Mouse (Mus musculus): ENCODE measurements around the gene Adcy9. TPM values are rescaled to one million over a fixed set of nuclear protein-coding genes. Genes with fewer than 3 reads are reported as not detected.
A peak's percentile ranks its signal among the peaks of the same experiment; 100 is the strongest.

Adcy9 gene
- total RNA-seq, 2 experiments from 2014 or later, result 67.3 to 74.0 TPM

- no peak for DNase-seq (ENCODE audit: low spot score in 2 of 2)
These were observed 86.9 kb downstream of the Adcy9 start for GRCm38 (mm10) chr16:4333371-4333770.

GRCm38 (mm10) chr16:4327081-4327480 is 93.2 kb downstream of the Adcy9 start:
- DNase-seq (ENCODE audit: low spot score in 2 of 2), result no peak

- DNase-seq (ENCODE audit: low spot score in 2 of 2), result peak; percentile 41 to 53
These were observed 94.5 kb downstream of the Adcy9 start for GRCm38 (mm10) chr16:4325801-4326200.

GRCm38 (mm10) chr16:4324967-4325366 is 95.3 kb downstream of the Adcy9 start:
- DNase-seq (ENCODE audit: low spot score in 2 of 2), result no peak

GRCm38 (mm10) chr16:4320856-4321255 is 99.4 kb downstream of the Adcy9 start:
- no peak for DNase-seq (ENCODE audit: low spot score in 2 of 2)

- no peak for DNase-seq (ENCODE audit: low spot score in 2 of 2)
These were observed 102.2 kb downstream of the Adcy9 start for GRCm38 (mm10) chr16:4318001-4318526.

- peak; percentile 75 to 80 for DNase-seq (ENCODE audit: low spot score in 2 of 2)
These were observed 104.2 kb downstream of the Adcy9 start for GRCm38 (mm10) chr16:4316094-4316474.

- no peak for DNase-seq (ENCODE audit: low spot score in 2 of 2)
These were observed 104.8 kb downstream of the Adcy9 start for GRCm38 (mm10) chr16:4315352-4316093.

GRCm38 (mm10) chr16:4314891-4315290 is 105.4 kb downstream of the Adcy9 start:
- DNase-seq (ENCODE audit: low spot score in 2 of 2), result no peak

GRCm38 (mm10) chr16:4312018-4312417 is 108.3 kb downstream of the Adcy9 start:
- no peak for DNase-seq (ENCODE audit: low spot score in 2 of 2)

GRCm38 (mm10) chr16:4311608-4312007 is 108.7 kb downstream of the Adcy9 start:
- DNase-seq (ENCODE audit: low spot score in 2 of 2), result no peak

- no peak for DNase-seq (ENCODE audit: low spot score in 2 of 2)
These were observed 112.5 kb downstream of the Adcy9 start for GRCm38 (mm10) chr16:4307795-4308194.

GRCm38 (mm10) chr16:4304176-4304922 is 115.9 kb downstream of the Adcy9 start:
- no peak for DNase-seq (ENCODE audit: low spot score in 2 of 2)

- no peak for DNase-seq (ENCODE audit: low spot score in 2 of 2)
These were observed 116.7 kb downstream of the Adcy9 start for GRCm38 (mm10) chr16:4303554-4303953.

GRCm38 (mm10) chr16:4300280-4300679 is 120.0 kb downstream of the Adcy9 start:
- no peak for DNase-seq (ENCODE audit: low spot score in 2 of 2)

- DNase-seq (ENCODE audit: low spot score in 2 of 2), result no peak
These were observed 127.0 kb downstream of the Adcy9 start for GRCm38 (mm10) chr16:4293259-4293658.

- no peak for DNase-seq (ENCODE audit: low spot score in 2 of 2)
These were observed 130.8 kb downstream of the Adcy9 start for GRCm38 (mm10) chr16:4289507-4289906.

- no peak for DNase-seq (ENCODE audit: low spot score in 2 of 2)
These were observed 133.7 kb downstream of the Adcy9 start for GRCm38 (mm10) chr16:4286593-4286992.

GRCm38 (mm10) chr16:4285257-4285656 is 135.0 kb downstream of the Adcy9 start:
- DNase-seq (ENCODE audit: low spot score in 2 of 2), result no peak

GRCm38 (mm10) chr16:4283267-4283851 is 136.9 kb downstream of the Adcy9 start:
- no peak for DNase-seq (ENCODE audit: low spot score in 2 of 2)

GRCm38 (mm10) chr16:4281470-4281869 is 138.8 kb downstream of the Adcy9 start:
- DNase-seq (ENCODE audit: low spot score in 2 of 2), result no peak

GRCm38 (mm10) chr16:4280949-4281348 is 139.3 kb downstream of the Adcy9 start:
- no peak for DNase-seq (ENCODE audit: low spot score in 2 of 2)
